Mouse (Mus musculus) kidney, adult 2 months (tissue): ENCODE data around the gene Cdc42se1. TPM values are rescaled to one million over a fixed set of nuclear protein-coding genes. Genes with fewer than 3 reads are reported as not detected.

Experiments
- DNase-seq: peaks from one replicate; pipeline ENCODE4 v3.0.0; 2021
- H3K27ac ChIP-seq: fragments of 200-500 bp; 2 replicates; pipeline ENCODE4 v1.5.1; 2012; ENCODE audit warnings: low read depth, low read length, control low read depth, inconsistent platforms; ENCODE audit not compliant: insufficient read depth
- H3K27me3 ChIP-seq: fragments of 200-500 bp; replicated peaks from 2 replicates; pipeline ENCODE4 v1.6.1; 2012; ENCODE audit warnings: mild to moderate bottlenecking, moderate library complexity, low read length, inconsistent platforms; ENCODE audit not compliant: control insufficient read depth, insufficient read depth
- H3K36me3 ChIP-seq: fragments of 200-500 bp; 2 replicates; pipeline ENCODE4 v1.6.1; 2012; ENCODE audit warnings: mild to moderate bottlenecking, moderate library complexity, low read length, inconsistent platforms; ENCODE audit not compliant: control insufficient read depth, insufficient read depth
- H3K4me1 ChIP-seq: fragments of 200-500 bp; 2 replicates; pipeline ENCODE4 v1.6.1; 2011; ENCODE audit warnings: low read length; ENCODE audit not compliant: control insufficient read depth, insufficient read depth
- H3K4me3 ChIP-seq: fragments of 200-500 bp; 2 replicates; pipeline ENCODE4 v1.5.1; 2011; ENCODE audit warnings: mild to moderate bottlenecking, low read depth, low read length, control low read depth; ENCODE audit not compliant: insufficient read depth
- CTCF ChIP-seq: fragments of 200-500 bp; conservative IDR thresholded peaks from 2 replicates; pipeline ENCODE4 v1.5.1; 2011; ENCODE audit warnings: low read depth, mild to moderate bottlenecking, control low read depth, low read length, moderate library complexity, mixed read lengths; ENCODE audit not compliant: insufficient read depth, insufficient read length
- POLR2A ChIP-seq: fragments of 200-500 bp; IDR thresholded peaks from one replicate; pipeline ENCODE4 v1.6.1; 2011; ENCODE audit warnings: low read depth, low read length, control low read depth
- WGBS: fragments of 180-500 bp; shearing (Covaris S2); methylation state at CpG from one replicate; pipeline ENCODE4 v1.1.7; 2018; 5-methylcytosine and 5-hydroxymethylcytosine counted together
- polyA plus RNA-seq: library from polyadenylated mRNA; depleted of rRNA; stranded (reverse); fragments of >200 nt; gene quantifications from 2 replicates; pipeline ENCODE4 v1.2.3, GENCODE M21; 2012; rRNA removed

Cdc42se1 gene
- polyA plus RNA-seq, result 77.5 and 83.7 TPM in 2 replicates

GRCm38 (mm10) chr3:95228148-95228893, at the start of gene Cdc42se1:
Cdc42se1 (plus strand) TSS chr3:95228732.
- under 1% methylated on average over 64 of the region's 64 CpGs for WGBS
- TF ChIP-seq CTCF (no peak), POLR2A (peak; percentile 68)
- Histone ChIP-seq H3K4me1 (peaks cover 30% of the 10 kb centered on the region), H3K27ac (peak within 1 kb of the TSS; percentile 96), H3K4me3 (peak within 1 kb of the TSS; percentile 89), H3K36me3 (no peaks in the 10 kb centered on the region; the same call in 1 of the 2 replicates), H3K27me3 (no peaks in the 10 kb centered on the region)
- peak; percentile 92 for DNase-seq

- Histone ChIP-seq H3K36me3 (no peaks in the 10 kb centered on the region; the same call in none of the 2 replicates), H3K4me3 (no peak overlapping the region), H3K27ac (no peak overlapping the region), H3K4me1 (peaks cover 2% of the 10 kb centered on the region; the same call in 1 of the 2 replicates), H3K27me3 (no peaks in the 10 kb centered on the region)
- no peak for DNase-seq
- TF ChIP-seq POLR2A (no peak), CTCF (no peak)
- WGBS, result 92% methylated on average over 5 of the region's 5 CpGs
These were observed 49.6 kb upstream of the Cdc42se1 start for GRCm38 (mm10) chr3:95178948-95179347.

GRCm38 (mm10) chr3:95179890-95180289, 48.6 kb upstream of the Cdc42se1 start:
- WGBS, result 31% methylated on average over 3 of the region's 3 CpGs
- Histone ChIP-seq H3K4me1 (no peaks in the 10 kb centered on the region), H3K4me3 (no peak overlapping the region), H3K36me3 (no peaks in the 10 kb centered on the region; the same call in none of the 2 replicates), H3K27me3 (no peaks in the 10 kb centered on the region), H3K27ac (no peak overlapping the region)
- no peak for DNase-seq
- TF ChIP-seq CTCF (no peak), POLR2A (no peak)

GRCm38 (mm10) chr3:95181841-95182240, 46.7 kb upstream of the Cdc42se1 start:
- Histone ChIP-seq H3K36me3 (no peaks in the 10 kb centered on the region; the same call in none of the 2 replicates), H3K27ac (no peak overlapping the region), H3K4me3 (no peak overlapping the region), H3K27me3 (no peaks in the 10 kb centered on the region), H3K4me1 (no peaks in the 10 kb centered on the region)
- DNase-seq, result no peak
- TF ChIP-seq POLR2A (no peak), CTCF (no peak)
- WGBS, result 60% methylated on average over 1 of the region's 1 CpGs

- WGBS, result 88% methylated on average over 9 of the region's 9 CpGs
These were observed 43.5 kb upstream of the Cdc42se1 start for GRCm38 (mm10) chr3:95184796-95185577.

GRCm38 (mm10) chr3:95186100-95186499, 42.4 kb upstream of the Cdc42se1 start:
- no peak overlapping the region for H3K27ac ChIP-seq
- WGBS, result 91% methylated on average over 2 of the region's 2 CpGs
- peaks cover 3% of the 10 kb centered on the region for H3K36me3 ChIP-seq
- H3K27me3 ChIP-seq, result no peaks in the 10 kb centered on the region
- no peak for DNase-seq
- H3K4me3 ChIP-seq, result no peak overlapping the region
- H3K4me1 ChIP-seq, result no peaks in the 10 kb centered on the region
- TF ChIP-seq CTCF, result no peak

More at GRCm38 (mm10) chr3:95184796-95185577, 43.5 kb upstream of the Cdc42se1 start:
- TF ChIP-seq POLR2A, result no peak
- no peak for TF ChIP-seq CTCF
- H3K4me1 ChIP-seq, result no peaks in the 10 kb centered on the region
- no peaks in the 10 kb centered on the region for H3K27me3 ChIP-seq
- peaks cover 3% of the 10 kb centered on the region for H3K36me3 ChIP-seq
- H3K4me3 ChIP-seq, result no peak overlapping the region
- no peak overlapping the region for H3K27ac ChIP-seq
- DNase-seq, result no peak

- TF ChIP-seq POLR2A (no peak), CTCF (no peak)
- Histone ChIP-seq H3K27me3 (no peaks in the 10 kb centered on the region), H3K27ac (no peak overlapping the region), H3K4me1 (no peaks in the 10 kb centered on the region), H3K36me3 (peaks cover 3% of the 10 kb centered on the region), H3K4me3 (no peak overlapping the region)
- no peak for DNase-seq
- 83% methylated on average over 6 of the region's 6 CpGs for WGBS
These were observed 41.6 kb upstream of the Cdc42se1 start for GRCm38 (mm10) chr3:95186888-95187287.
